Mouse (Mus musculus) kidney, embryonic 15.5 days (tissue): ENCODE results near the gene Hs6st3. TPM values are rescaled to one million over a fixed set of nuclear protein-coding genes. Genes with fewer than 3 reads are reported as not detected.

Experiments used
- ATAC-seq: fragments of 200-750 bp; cut with Nextera tagmentation; replicated peaks from 2 replicates; pipeline ENCODE4 v1.8.0; 2017; ENCODE audit warnings: moderate TSS enrichment; ENCODE audit not compliant: low FRiP score
- H3K27ac ChIP-seq: fragments of 300-500 bp; sonication (generic); 2 replicates; pipeline ENCODE4 v1.5.1; 2015; ENCODE audit warnings: mild to moderate bottlenecking, inconsistent platforms
- H3K27me3 ChIP-seq: fragments of 300-500 bp; sonication (generic); 2 replicates; pipeline ENCODE4 v1.6.1; 2015; ENCODE audit warnings: inconsistent platforms
- H3K36me3 ChIP-seq: fragments of 300-500 bp; sonication (generic); 2 replicates; pipeline ENCODE4 v1.6.1; 2015; ENCODE audit warnings: inconsistent platforms
- H3K4me1 ChIP-seq: fragments of 300-500 bp; sonication (generic); 2 replicates; pipeline ENCODE4 v1.6.1; 2015; ENCODE audit warnings: inconsistent platforms
- H3K4me2 ChIP-seq: fragments of 300-500 bp; sonication (generic); 2 replicates; pipeline ENCODE4 v1.6.1; 2015; ENCODE audit warnings: moderate library complexity, mild to moderate bottlenecking, inconsistent platforms
- H3K4me3 ChIP-seq: fragments of 300-500 bp; sonication (generic); replicated peaks from 2 replicates; pipeline ENCODE4 v1.5.1; 2015; ENCODE audit warnings: mild to moderate bottlenecking, inconsistent platforms
- H3K9ac ChIP-seq: fragments of 300-500 bp; sonication (generic); 2 replicates; pipeline ENCODE4 v1.6.1; 2015; ENCODE audit warnings: mild to moderate bottlenecking, inconsistent platforms
- H3K9me3 ChIP-seq: fragments of 300-500 bp; sonication (generic); replicated peaks from 2 replicates; pipeline ENCODE4 v1.6.1; 2016; ENCODE audit warnings: inconsistent platforms
- WGBS: fragments of 180-500 bp; shearing (Covaris S2); methylation state at CpG from one replicate; pipeline ENCODE4 v1.1.7; 2015; ENCODE audit warnings: mixed read lengths; 5-methylcytosine and 5-hydroxymethylcytosine counted together
- polyA plus RNA-seq: library from polyadenylated mRNA; unstranded; fragments of >200 nt; fragmentation: Nextera tagmentation; extraction: Ambion mirVana; gene quantifications from 2 replicates; pipeline ENCODE4 v1.2.1, GENCODE M21; 2015

The Hs6st3 gene
- polyA plus RNA-seq, 1 experiment from 2014 or later, result 0.09 TPM

- no peak overlapping the region for H3K27ac ChIP-seq
- ATAC-seq, result no peak
- WGBS, result 0% methylated on average over 20 of the region's 20 CpGs
- no peaks in the 10 kb centered on the region for H3K9me3 ChIP-seq
- peaks cover 19% of the 10 kb centered on the region for H3K4me1 ChIP-seq
- H3K27me3 ChIP-seq, result peaks cover 69% of the 10 kb centered on the region
- H3K9ac ChIP-seq, result peak overlapping the region; percentile 57
- peak overlapping the region; percentile 100 for H3K4me2 ChIP-seq
- H3K36me3 ChIP-seq, result no peaks in the 10 kb centered on the region
- H3K4me3 ChIP-seq, result peak overlapping the region; percentile 54
Measured at GRCm38 (mm10) chr14:119138786-119139100, 602 bp downstream of the Hs6st3 start.

GRCm38 (mm10) chr14:119139381-119139950, 1.3 kb downstream of the Hs6st3 start:
- WGBS, result 46% methylated on average over 9 of the region's 9 CpGs
- no peak overlapping the region for H3K27ac ChIP-seq
- H3K27me3 ChIP-seq, result peaks cover 69% of the 10 kb centered on the region
- H3K4me3 ChIP-seq, result peak overlapping the region; percentile 54
- no peak overlapping the region for H3K9ac ChIP-seq
- no peaks in the 10 kb centered on the region for H3K36me3 ChIP-seq
- H3K4me2 ChIP-seq, result peak overlapping the region; percentile 100
- H3K4me1 ChIP-seq, result peaks cover 19% of the 10 kb centered on the region
- no peaks in the 10 kb centered on the region for H3K9me3 ChIP-seq
- no peak for ATAC-seq

GRCm38 (mm10) chr14:119153088-119153487, 14.9 kb downstream of the Hs6st3 start:
- no peaks in the 10 kb centered on the region for H3K36me3 ChIP-seq
- no peak overlapping the region for H3K4me2 ChIP-seq
- ATAC-seq, result no peak
- H3K4me3 ChIP-seq, result no peak overlapping the region
- H3K9ac ChIP-seq, result no peak overlapping the region
- no peaks in the 10 kb centered on the region for H3K4me1 ChIP-seq
- peaks cover 10% of the 10 kb centered on the region for H3K9me3 ChIP-seq
- H3K27ac ChIP-seq, result no peak overlapping the region
- H3K27me3 ChIP-seq, result no peaks in the 10 kb centered on the region
- 79% methylated on average over 2 of the region's 2 CpGs for WGBS

GRCm38 (mm10) chr14:119193905-119194304, 55.8 kb downstream of the Hs6st3 start:
- Histone ChIP-seq H3K4me2 (no peak overlapping the region), H3K4me1 (no peaks in the 10 kb centered on the region), H3K4me3 (no peak overlapping the region), H3K27me3 (no peaks in the 10 kb centered on the region), H3K27ac (no peak overlapping the region), H3K9ac (no peak overlapping the region), H3K9me3 (no peaks in the 10 kb centered on the region), H3K36me3 (no peaks in the 10 kb centered on the region)
- 90% methylated on average over 9 of the region's 9 CpGs for WGBS
- no peak for ATAC-seq

- ATAC-seq, result no peak
- Histone ChIP-seq H3K4me2 (no peak overlapping the region), H3K27me3 (no peaks in the 10 kb centered on the region), H3K36me3 (no peaks in the 10 kb centered on the region), H3K9ac (no peak overlapping the region), H3K9me3 (no peaks in the 10 kb centered on the region), H3K4me1 (no peaks in the 10 kb centered on the region), H3K4me3 (no peak overlapping the region), H3K27ac (no peak overlapping the region)
- 87% methylated on average over 7 of the region's 7 CpGs for WGBS
Measured at GRCm38 (mm10) chr14:119203508-119203907, 65.4 kb downstream of the Hs6st3 start.

- no peak overlapping the region for H3K9ac ChIP-seq
- ATAC-seq, result no peak
- WGBS, result 69% methylated on average over 13 of the region's 13 CpGs
Measured at GRCm38 (mm10) chr14:119215576-119216309, 77.6 kb downstream of the Hs6st3 start.

GRCm38 (mm10) chr14:119227709-119228338, 89.7 kb downstream of the Hs6st3 start:
- H3K4me2 ChIP-seq, result no peak overlapping the region
- H3K9me3 ChIP-seq, result no peaks in the 10 kb centered on the region
- 88% methylated on average over 3 of the region's 3 CpGs for WGBS
- H3K4me1 ChIP-seq, result no peaks in the 10 kb centered on the region
- no peaks in the 10 kb centered on the region for H3K27me3 ChIP-seq
- no peak overlapping the region for H3K4me3 ChIP-seq
- no peaks in the 10 kb centered on the region for H3K36me3 ChIP-seq
- ATAC-seq, result no peak
- no peak overlapping the region for H3K9ac ChIP-seq
- H3K27ac ChIP-seq, result no peak overlapping the region

More at GRCm38 (mm10) chr14:119215576-119216309, 77.6 kb downstream of the Hs6st3 start:
- Histone ChIP-seq H3K4me2 (no peak overlapping the region), H3K4me1 (no peaks in the 10 kb centered on the region), H3K27ac (no peak overlapping the region), H3K36me3 (no peaks in the 10 kb centered on the region), H3K27me3 (no peaks in the 10 kb centered on the region), H3K9me3 (no peaks in the 10 kb centered on the region), H3K4me3 (no peak overlapping the region)

- Histone ChIP-seq H3K27ac (no peak overlapping the region), H3K36me3 (no peaks in the 10 kb centered on the region), H3K4me3 (no peak overlapping the region), H3K9ac (no peak overlapping the region), H3K4me2 (no peak overlapping the region), H3K4me1 (no peaks in the 10 kb centered on the region), H3K9me3 (no peaks in the 10 kb centered on the region), H3K27me3 (no peaks in the 10 kb centered on the region)
- no peak for ATAC-seq
- 88% methylated on average over 2 of the region's 2 CpGs for WGBS
Measured at GRCm38 (mm10) chr14:119233598-119233997, 95.5 kb downstream of the Hs6st3 start.

- H3K4me1 ChIP-seq, result no peaks in the 10 kb centered on the region
- no peak overlapping the region for H3K27ac ChIP-seq
- no peak overlapping the region for H3K4me2 ChIP-seq
- no peak for ATAC-seq
- WGBS, result 85% methylated on average over 6 of the region's 6 CpGs
- H3K9ac ChIP-seq, result no peak overlapping the region
- H3K36me3 ChIP-seq, result no peaks in the 10 kb centered on the region
- H3K4me3 ChIP-seq, result no peak overlapping the region
- no peaks in the 10 kb centered on the region for H3K27me3 ChIP-seq
- no peaks in the 10 kb centered on the region for H3K9me3 ChIP-seq
Measured at GRCm38 (mm10) chr14:119247131-119247530, 109.0 kb downstream of the Hs6st3 start.

GRCm38 (mm10) chr14:119248001-119248607, 110.0 kb downstream of the Hs6st3 start:
- Histone ChIP-seq H3K4me2 (no peak overlapping the region), H3K4me1 (no peaks in the 10 kb centered on the region), H3K36me3 (no peaks in the 10 kb centered on the region), H3K27ac (no peak overlapping the region), H3K4me3 (no peak overlapping the region), H3K9me3 (no peaks in the 10 kb centered on the region), H3K9ac (no peak overlapping the region), H3K27me3 (no peaks in the 10 kb centered on the region)
- WGBS, result 74% methylated on average over 16 of the region's 16 CpGs
- ATAC-seq, result no peak

GRCm38 (mm10) chr14:119250353-119250752, 112.2 kb downstream of the Hs6st3 start:
- Histone ChIP-seq H3K4me2 (no peak overlapping the region), H3K4me3 (no peak overlapping the region), H3K9ac (no peak overlapping the region), H3K27me3 (no peaks in the 10 kb centered on the region), H3K36me3 (no peaks in the 10 kb centered on the region), H3K9me3 (no peaks in the 10 kb centered on the region), H3K4me1 (no peaks in the 10 kb centered on the region), H3K27ac (no peak overlapping the region)
- 71% methylated on average over 10 of the region's 10 CpGs for WGBS
- ATAC-seq, result no peak

- 75% methylated on average over 3 of the region's 3 CpGs for WGBS
- Histone ChIP-seq H3K36me3 (no peaks in the 10 kb centered on the region), H3K9me3 (no peaks in the 10 kb centered on the region), H3K9ac (no peak overlapping the region), H3K27me3 (no peaks in the 10 kb centered on the region), H3K4me2 (no peak overlapping the region), H3K4me3 (no peak overlapping the region), H3K27ac (no peak overlapping the region), H3K4me1 (no peaks in the 10 kb centered on the region)
- ATAC-seq, result no peak
Measured at GRCm38 (mm10) chr14:119255396-119255795, 117.3 kb downstream of the Hs6st3 start.
